Mouse (Mus musculus) kidney, adult 8-10 months (tissue): ENCODE results near the gene Aup1.

Experiments used
- DNase-seq, 2 experiments: peaks; one replicate each; pipeline ENCODE4 v3.0.0; 2022

Aup1 gene

GRCm38 (mm10) chr6:83031921-83032590 is 22.3 kb upstream of the Aup1 start:
- DNase-seq: no peak

- DNase-seq: peak in 1 of 2 experiments; percentile 18
Measured at GRCm38 (mm10) chr6:83032769-83033191, 21.5 kb upstream of the Aup1 start.

- peak; percentile 48 to 51 for DNase-seq
Measured at GRCm38 (mm10) chr6:83033249-83034185, 20.8 kb upstream of the Aup1 start, which contains the start of the genes Dok1 and Loxl3. TSS of gene Dok1 (minus strand) at chr6:83033471. TSS of gene Loxl3 (plus strand) at chr6:83034173.

GRCm38 (mm10) chr6:83034463-83035055 is 19.8 kb upstream of the Aup1 start:
- DNase-seq: no peak

- no peak for DNase-seq
Measured at GRCm38 (mm10) chr6:83037188-83037587, 17.1 kb upstream of the Aup1 start.

- peak; percentile 93 to 97 for DNase-seq
Measured at GRCm38 (mm10) chr6:83038496-83039012, 15.8 kb upstream of the Aup1 start.

GRCm38 (mm10) chr6:83040601-83041000 is 13.7 kb upstream of the Aup1 start:
- no peak for DNase-seq

- no peak for DNase-seq
Measured at GRCm38 (mm10) chr6:83043561-83043960, 10.8 kb upstream of the Aup1 start.

GRCm38 (mm10) chr6:83043993-83044392 is 10.3 kb upstream of the Aup1 start:
- no peak for DNase-seq

GRCm38 (mm10) chr6:83044742-83045141 is 9.6 kb upstream of the Aup1 start:
- no peak for DNase-seq

GRCm38 (mm10) chr6:83049367-83049766 is 5.0 kb upstream of the Aup1 start:
- DNase-seq: no peak

GRCm38 (mm10) chr6:83053136-83053960 is 973 bp upstream of the Aup1 start:
- no peak for DNase-seq

- no peak for DNase-seq
Measured at GRCm38 (mm10) chr6:83054871-83055431, 630 bp downstream of the Aup1 start, which contains the start of gene Htra2. TSS of gene Htra2 (minus strand) at chr6:83055273.

GRCm38 (mm10) chr6:83057790-83058189 is 3.5 kb downstream of the Aup1 start, which contains the start of gene Dqx1:
TSS of gene Dqx1 (plus strand) at chr6:83057844.
- DNase-seq: peak; percentile 85 to 87

- no peak for DNase-seq
Measured at GRCm38 (mm10) chr6:83058725-83059124, 4.4 kb downstream of the Aup1 start.

GRCm38 (mm10) chr6:83065995-83066394 is 11.7 kb downstream of the Aup1 start:
- no peak for DNase-seq

- no peak for DNase-seq
Measured at GRCm38 (mm10) chr6:83066441-83066840, 12.1 kb downstream of the Aup1 start.

GRCm38 (mm10) chr6:83068221-83068620 is 13.9 kb downstream of the Aup1 start:
- no peak for DNase-seq

- DNase-seq: peak in 1 of 2 experiments; percentile 30
Measured at GRCm38 (mm10) chr6:83068706-83069487, 14.6 kb downstream of the Aup1 start.

- no peak for DNase-seq
Measured at GRCm38 (mm10) chr6:83069488-83070246, 15.3 kb downstream of the Aup1 start.

GRCm38 (mm10) chr6:83070247-83070310 is 15.8 kb downstream of the Aup1 start, which contains the start of gene Tlx2:
TSS of gene Tlx2 (minus strand) at chr6:83070293.
- DNase-seq: no peak
